Comparison of ENCODE assay signal across 8 mouse cellular contexts in genomic region chr3:127322870-127323269, GRCm38 (mm10).
DNase-seq lines count a peak whose midpoint lies in the region; ATAC-seq and TF ChIP-seq lines count a peak whose summit lies in the region.

No protein-coding gene starts in this region.

- no peaks in the 10 kb centered on the region for H3K27me3 ChIP-seq in forebrain, postnatal 0 days (ENCODE audit: insufficient read depth, low read length)

- H3K36me3 ChIP-seq in forebrain, postnatal 0 days (ENCODE audit: insufficient read depth), result no peaks in the 10 kb centered on the region

- H3K4me1 ChIP-seq in forebrain, postnatal 0 days (ENCODE audit: insufficient read depth), result no peaks in the 10 kb centered on the region

- H3K27ac ChIP-seq in gastrocnemius, adult 2 months, result no peak overlapping the region
- no peak overlapping the region for H3K27ac ChIP-seq in forebrain, postnatal 0 days (ENCODE audit: low read depth, low read length)

- no peak overlapping the region for H3K9ac ChIP-seq in forebrain, postnatal 0 days

- TF ChIP-seq POLR2A in brain, embryonic 14.5 days (IDR thresholded peaks at IDR 0.05; ENCODE audit: borderline replicate concordance, extremely low read depth, insufficient read depth, insufficient read length, poor library complexity, severe bottlenecking), result no peak

- H3K4me3 ChIP-seq in gastrocnemius, adult 2 months, result no peak overlapping the region
- no peak overlapping the region for H3K4me3 ChIP-seq in forebrain, postnatal 0 days (ENCODE audit: low read depth, low read length)

- intact Hi-C loops in gastrocnemius, adult 2 months (cut with DNase I), result loop anchor here (5.0 kb wide), 2 partner anchors 124 to 229 kb away; partner anchors contain the start of genes Larp7 and Zgrf1
- intact Hi-C loops in gastrocnemius, postnatal 36 days (cut with DNase I), result loop anchor here (5.0 kb wide), 3 partner anchors 104 to 234 kb away; no protein-coding TSS in a partner anchor
- intact Hi-C loops in left cerebral cortex, postnatal 25 days (cut with DNase I), result loop anchor here (1.0 to 10.0 kb wide), 4 partner anchors 104 to 432 kb away; partner anchors contain the start of genes Larp7 and Zgrf1

- no peak for ATAC-seq in forebrain, postnatal 0 days

- no peak overlapping the region for H3K4me2 ChIP-seq in forebrain, postnatal 0 days (ENCODE audit: low read depth)

- no peak for DNase-seq in gastrocnemius, adult 2 months
- no peak for DNase-seq in gastrocnemius, postnatal 36 days
- DNase-seq in right cerebral cortex, adult 18-20 months, result peak; percentile 46
- DNase-seq in right cerebral cortex, postnatal 25 days, result no peak
- DNase-seq in brain, embryonic 14.5 days (ENCODE audit: low read depth), result peak; percentile 81
- peak; percentile 80 for DNase-seq in forebrain, postnatal 0 days
- DNase-seq in left cerebral cortex, postnatal 25 days (ENCODE audit: low spot score in 2 of 2), result peak; percentile 55 to 81
- peak; percentile 54 for DNase-seq in testis, postnatal 10 days (ENCODE audit: low spot score)

- peak; percentile 85 for TF ChIP-seq CTCF in gastrocnemius, adult 2 months (IDR thresholded peaks at IDR 0.05)
- peak; percentile 51; the same call in 1 of the 2 replicates for TF ChIP-seq CTCF in brain, embryonic 14.5 days (IDR thresholded peaks at IDR 0.05; ENCODE audit: borderline replicate concordance, extremely low read depth, insufficient read depth, insufficient read length)
- TF ChIP-seq CTCF in forebrain, postnatal 0 days (IDR thresholded peaks at IDR 0.05; ENCODE audit: low read depth), result peak; percentile 91

- no peaks in the 10 kb centered on the region for H3K9me3 ChIP-seq in forebrain, postnatal 0 days (ENCODE audit: low read length)

Comparison
In these comparisons a context has a peak if more than half of its experiments do, and no peak if none do; other contexts are left out.
1. DNase-seq: peak in right cerebral cortex, adult 18-20 months (single experiment), brain, embryonic 14.5 days (single experiment), forebrain, postnatal 0 days (single experiment), left cerebral cortex, postnatal 25 days (2 of 2) and testis, postnatal 10 days (single experiment); none in gastrocnemius, adult 2 months (single experiment), gastrocnemius, postnatal 36 days (0 of 2) and right cerebral cortex, postnatal 25 days (single experiment).
2. Peak in every context shown above with its lines, with median percentiles within 50 percentile points of each other: CTCF ChIP-seq.